Mouse (Mus musculus) hindbrain, embryonic 14.5 days (tissue): ENCODE data around the gene Gm10974. TPM values are rescaled to one million over a fixed set of nuclear protein-coding genes. Genes with fewer than 3 reads are reported as not detected.
A peak's percentile ranks its signal among the peaks of the same experiment; 100 is the strongest.

Experiments
- ATAC-seq: fragments of 200-750 bp; cut with Nextera tagmentation; 2 replicates; pipeline ENCODE4 v1.8.0; 2017; ENCODE audit warnings: moderate number of reproducible peaks, mild to moderate bottlenecking, moderate TSS enrichment, moderate library complexity; ENCODE audit not compliant: low FRiP score
- DNase-seq: peaks from one replicate; pipeline ENCODE4 v3.0.0-alpha.2; 2015; ENCODE audit warnings: low spot score
- H3K27ac ChIP-seq: fragments of 300-500 bp; sonication (generic); 2 replicates; pipeline ENCODE4 v1.5.1; 2014; ENCODE audit warnings: mild to moderate bottlenecking, moderate library complexity
- H3K27me3 ChIP-seq: fragments of 300-500 bp; sonication (generic); 2 replicates; pipeline ENCODE4 v1.6.1; 2014; ENCODE audit warnings: mild to moderate bottlenecking, low read length, mixed read lengths; ENCODE audit not compliant: control insufficient read depth, insufficient read depth
- H3K36me3 ChIP-seq: fragments of 300-500 bp; sonication (generic); replicated peaks from 2 replicates; pipeline ENCODE4 v1.6.1; 2014; ENCODE audit not compliant: control insufficient read depth, insufficient read depth
- H3K4me1 ChIP-seq: fragments of 300-500 bp; sonication (generic); replicated peaks from 2 replicates; pipeline ENCODE4 v1.6.1; 2014; ENCODE audit warnings: antibody characterized with exemption, low read length, mixed read lengths; ENCODE audit not compliant: control insufficient read depth, insufficient read depth
- H3K4me2 ChIP-seq: fragments of 300-500 bp; sonication (generic); replicated peaks from 2 replicates; pipeline ENCODE4 v1.6.1; 2014; ENCODE audit warnings: mild to moderate bottlenecking, moderate library complexity
- H3K4me3 ChIP-seq: fragments of 300-500 bp; sonication (generic); replicated peaks from 2 replicates; pipeline ENCODE4 v1.5.1; 2014; ENCODE audit warnings: mild to moderate bottlenecking, low read length
- H3K9ac ChIP-seq: fragments of 300-500 bp; sonication (generic); 2 replicates; pipeline ENCODE4 v1.6.1; 2014
- H3K9me3 ChIP-seq: fragments of 300-500 bp; sonication (generic); 2 replicates; pipeline ENCODE4 v1.6.1; 2016; ENCODE audit warnings: low read length; ENCODE audit not compliant: control insufficient read depth
- WGBS: fragments of 180-500 bp; shearing (Covaris S2); extraction: QIAGEN DNeasy Blood & Tissue Kit; methylation state at CpG from one replicate; pipeline ENCODE4 v1.1.7; 2014; 5-methylcytosine and 5-hydroxymethylcytosine counted together
- polyA plus RNA-seq: library from polyadenylated mRNA; unstranded; fragments of >200 nt; fragmentation: Nextera tagmentation; extraction: Ambion mirVana; gene quantifications from 2 replicates; pipeline ENCODE4 v1.2.1, GENCODE M21; 2014

Gm10974 gene
- not detected in 2 replicates for polyA plus RNA-seq

DNA sequence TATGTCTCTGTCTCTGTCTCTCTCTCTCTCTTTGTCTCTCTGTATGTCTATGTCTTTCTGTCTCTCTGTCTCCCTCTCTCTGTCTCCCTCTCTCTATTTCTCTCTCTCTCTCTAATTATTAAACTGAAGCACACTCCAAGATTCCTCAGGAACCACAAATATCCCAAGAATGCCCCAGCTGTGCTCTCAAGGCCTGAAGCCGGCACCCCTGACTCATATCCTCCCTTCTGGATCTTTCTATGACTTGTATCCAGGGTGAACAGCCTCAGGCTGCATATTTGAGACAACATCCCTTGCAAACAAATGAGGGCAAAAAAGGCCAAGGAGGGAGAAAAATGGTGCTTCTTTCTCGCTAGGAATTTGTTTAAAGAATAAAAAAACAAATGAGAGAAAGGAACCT lies at the start of gene Gm10974:
TSS of gene Gm10974 (plus strand) at position 2 of the 400 bp plus-strand sequence.
- 75% methylated on average over 2 of the region's 2 CpGs for WGBS
- H3K4me2 ChIP-seq = no peak within 1 kb of the TSS
- H3K9ac ChIP-seq = no peak within 1 kb of the TSS
- 0 out of 2 replicates have a peak, but pooled peaks cover 4% of the 10 kb centered on the region for H3K9me3 ChIP-seq
- DNase-seq (no peak), ATAC-seq (no peak)
- no peaks in the 10 kb centered on the region for H3K36me3 ChIP-seq
- no peak within 1 kb of the TSS for H3K27ac ChIP-seq
- no peaks in the 10 kb centered on the region for H3K27me3 ChIP-seq
- H3K4me3 ChIP-seq = no peak within 1 kb of the TSS
- H3K4me1 ChIP-seq = no peaks in the 10 kb centered on the region

DNA sequence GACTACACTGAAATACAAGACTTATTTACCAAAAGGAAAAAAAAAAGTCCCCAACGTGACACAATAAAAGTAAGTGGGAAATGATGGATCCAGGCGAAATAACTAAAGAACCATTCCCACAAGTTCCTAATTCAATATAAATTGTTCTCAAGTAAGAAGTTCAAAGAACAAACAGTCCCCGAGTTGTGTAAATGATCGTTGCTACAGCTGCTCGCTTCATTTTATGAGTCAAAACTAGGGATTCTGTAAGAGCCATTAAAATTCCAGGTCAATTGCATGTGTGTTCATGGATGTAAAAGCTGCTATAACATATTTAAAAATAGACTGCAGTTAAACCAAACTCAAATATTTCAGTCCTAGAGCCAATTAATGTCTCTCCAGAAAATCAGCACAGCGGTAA lies 47.6 kb upstream of the Gm10974 start:
- Histone ChIP-seq H3K27ac (no peak overlapping the region), H3K27me3 (no peaks in the 10 kb centered on the region), H3K4me1 (peaks cover 7% of the 10 kb centered on the region; the same call in 1 of the 2 replicates), H3K9me3 (0 out of 2 replicates have a peak, but pooled peaks cover 3% of the 10 kb centered on the region), H3K4me2 (no peak overlapping the region), H3K4me3 (no peak overlapping the region), H3K36me3 (no peaks in the 10 kb centered on the region), H3K9ac (no peak overlapping the region)
- ATAC-seq = no peak
- WGBS = 90% methylated on average over 6 of the region's 6 CpGs
- no peak for DNase-seq

DNA sequence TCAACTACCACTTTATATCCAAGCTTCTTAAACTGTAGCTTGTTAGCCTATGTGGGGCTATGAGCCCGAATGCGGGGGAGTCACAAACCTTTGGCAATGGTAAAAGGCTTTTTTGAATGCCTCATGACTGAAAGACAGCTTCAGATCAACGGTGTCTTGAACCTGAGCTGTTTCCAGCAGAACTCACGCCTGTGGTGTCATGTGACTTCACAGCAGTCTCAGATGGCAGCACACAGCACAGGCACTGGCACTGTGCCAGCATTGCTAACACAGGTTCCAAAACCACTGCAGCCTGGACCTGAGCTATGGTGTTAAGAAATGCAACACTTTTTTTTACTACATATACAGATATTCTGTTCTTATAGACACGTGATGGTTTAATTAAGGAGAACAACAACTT lies 44.7 kb upstream of the Gm10974 start:
- DNase-seq = peak; percentile 41
- Histone ChIP-seq H3K4me3 (no peak overlapping the region), H3K27ac (no peak overlapping the region), H3K27me3 (no peaks in the 10 kb centered on the region), H3K9me3 (no peaks in the 10 kb centered on the region), H3K4me2 (no peak overlapping the region), H3K4me1 (peaks cover 10% of the 10 kb centered on the region; the same call in 1 of the 2 replicates), H3K9ac (no peak overlapping the region), H3K36me3 (no peaks in the 10 kb centered on the region)
- WGBS = 50% methylated on average over 5 of the region's 5 CpGs
- no peak; the same call in 1 of the 2 replicates for ATAC-seq

DNA sequence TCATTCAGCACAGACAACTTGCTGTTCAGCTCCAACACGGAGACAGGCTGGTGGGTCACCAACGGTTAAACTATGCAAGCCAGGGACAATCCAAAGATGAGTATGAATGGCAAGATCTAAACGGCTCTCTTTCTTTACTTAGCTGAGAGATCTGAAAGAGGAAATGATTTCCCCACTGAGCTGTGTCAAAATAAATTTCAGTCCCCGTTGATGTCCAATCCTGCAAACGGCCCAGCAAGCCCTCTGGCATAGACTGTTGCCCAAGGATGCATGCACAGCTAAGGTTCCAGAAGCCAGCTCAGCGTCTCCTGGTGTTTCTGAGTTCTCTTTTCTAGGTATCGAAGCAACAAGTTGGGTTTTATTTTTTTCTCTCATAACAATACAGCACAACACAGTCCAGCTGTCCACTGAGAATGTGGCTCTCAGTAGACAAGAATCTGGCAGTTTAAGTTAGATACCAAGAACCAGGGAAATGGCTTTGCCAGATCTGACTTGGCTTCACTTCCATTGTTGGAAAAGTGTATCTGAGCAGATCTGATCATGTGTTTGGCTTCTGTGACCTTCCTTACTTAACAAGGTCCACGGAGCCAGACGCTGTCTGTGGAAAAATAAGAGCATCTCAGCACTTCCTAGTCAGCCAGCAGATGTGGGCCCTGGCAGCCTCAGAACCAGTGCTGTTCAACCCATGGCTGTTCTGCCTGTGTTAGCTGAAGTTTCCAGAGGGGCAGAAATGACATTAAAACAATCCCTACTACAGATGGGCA lies 42.3 kb upstream of the Gm10974 start:
- no peak for DNase-seq
- no peak overlapping the region for H3K4me3 ChIP-seq
- H3K4me1 ChIP-seq = peaks cover 10% of the 10 kb centered on the region; the same call in 1 of the 2 replicates
- H3K27me3 ChIP-seq = no peaks in the 10 kb centered on the region
- no peak overlapping the region for H3K27ac ChIP-seq
- H3K9me3 ChIP-seq = no peaks in the 10 kb centered on the region
- H3K36me3 ChIP-seq = no peaks in the 10 kb centered on the region
- H3K4me2 ChIP-seq = no peak overlapping the region
- no peak for ATAC-seq
- 74% methylated on average over 9 of the region's 9 CpGs for WGBS
- H3K9ac ChIP-seq = no peak overlapping the region

DNA sequence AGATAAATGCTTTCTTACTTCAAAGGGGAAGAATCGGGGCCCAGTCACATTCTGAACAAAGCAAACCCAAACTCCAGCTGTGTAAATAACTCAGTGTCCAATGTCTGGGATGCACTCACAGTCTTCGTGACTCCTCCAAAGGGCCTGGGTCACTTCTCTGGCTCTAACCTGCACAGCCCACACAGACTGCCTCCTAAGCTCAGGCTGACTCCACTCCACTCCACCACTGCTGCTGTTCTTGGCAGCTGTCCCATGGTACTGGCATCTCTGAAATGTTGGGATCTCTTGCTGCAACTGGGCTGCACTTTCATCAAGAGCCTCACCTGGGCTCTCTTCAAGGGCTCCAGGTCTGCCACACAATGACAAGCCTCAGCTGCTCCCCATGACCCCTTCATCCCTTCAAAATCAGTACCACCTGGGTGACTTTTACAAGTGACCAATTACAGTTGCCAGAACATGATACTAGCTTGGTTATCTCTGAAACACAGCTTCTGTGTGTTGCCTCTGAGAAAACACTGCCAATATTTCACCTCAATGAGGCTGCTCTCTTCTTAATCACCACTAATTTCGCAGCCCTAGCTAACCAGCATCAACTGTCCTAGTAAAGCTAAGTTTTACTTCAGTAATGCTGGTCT lies 40.2 kb upstream of the Gm10974 start:
- Histone ChIP-seq H3K27ac (no peak overlapping the region), H3K36me3 (no peaks in the 10 kb centered on the region), H3K27me3 (no peaks in the 10 kb centered on the region), H3K9me3 (no peaks in the 10 kb centered on the region), H3K9ac (no peak overlapping the region), H3K4me1 (peaks cover 10% of the 10 kb centered on the region; the same call in 1 of the 2 replicates), H3K4me2 (no peak overlapping the region), H3K4me3 (no peak overlapping the region)
- no peak for DNase-seq
- ATAC-seq = no peak
- 69% methylated on average over 3 of the region's 3 CpGs for WGBS

DNA sequence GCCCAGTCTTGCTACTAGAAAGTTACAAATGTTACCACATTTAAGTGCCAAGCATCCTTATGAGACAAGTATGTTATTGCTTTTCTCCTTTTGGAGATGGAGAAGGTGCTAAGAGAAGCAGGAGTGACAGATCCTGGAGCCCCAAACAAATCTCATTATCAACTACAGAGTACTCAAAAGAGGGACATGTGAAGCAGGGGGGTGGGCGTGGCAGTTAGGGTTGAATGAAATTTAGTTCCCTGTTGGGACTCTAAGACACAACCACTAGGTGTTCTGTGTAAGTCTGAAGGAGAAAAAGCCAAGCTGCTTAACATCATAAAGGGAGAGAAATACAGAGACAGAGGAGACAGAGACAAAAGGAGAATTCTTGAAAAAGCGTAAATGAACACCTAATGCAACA lies 38.2 kb upstream of the Gm10974 start:
- DNase-seq (no peak), ATAC-seq (no peak)
- H3K27me3 ChIP-seq = no peaks in the 10 kb centered on the region
- no peak overlapping the region for H3K4me3 ChIP-seq
- H3K36me3 ChIP-seq = no peaks in the 10 kb centered on the region
- H3K4me2 ChIP-seq = no peak overlapping the region
- H3K27ac ChIP-seq = no peak overlapping the region
- no peak overlapping the region for H3K9ac ChIP-seq
- no peaks in the 10 kb centered on the region for H3K9me3 ChIP-seq
- 0 out of 2 replicates have a peak, but pooled peaks cover 3% of the 10 kb centered on the region for H3K4me1 ChIP-seq
- WGBS = 57% methylated on average over 2 of the region's 2 CpGs

DNA sequence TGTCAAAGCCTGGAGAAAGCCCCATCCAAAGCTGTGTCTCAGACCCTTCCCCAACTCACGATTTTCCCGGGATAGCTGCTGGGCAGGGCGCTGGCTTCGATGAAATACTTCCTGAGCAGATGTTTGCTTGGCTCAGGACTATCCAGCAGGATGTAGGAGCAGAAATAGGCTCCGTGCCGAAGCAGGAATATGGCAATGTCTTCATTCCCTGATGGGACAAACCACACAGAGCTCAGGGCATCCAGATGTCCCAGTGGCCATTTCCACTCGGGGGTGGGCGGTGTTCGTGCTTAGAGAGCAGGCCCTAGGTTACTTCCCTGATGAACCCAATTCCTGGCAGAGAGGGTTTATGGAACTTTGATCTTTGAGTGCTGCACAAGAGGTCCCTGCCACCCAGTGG lies 35.1 kb upstream of the Gm10974 start:
- no peak overlapping the region for H3K4me3 ChIP-seq
- ATAC-seq (no peak), DNase-seq (no peak)
- 0 out of 2 replicates have a peak, but pooled peaks cover under 1% of the 10 kb centered on the region for H3K4me1 ChIP-seq
- H3K9ac ChIP-seq = no peak overlapping the region
- H3K36me3 ChIP-seq = no peaks in the 10 kb centered on the region
- H3K27ac ChIP-seq = no peak overlapping the region
- no peaks in the 10 kb centered on the region for H3K27me3 ChIP-seq
- no peak overlapping the region for H3K4me2 ChIP-seq
- no peaks in the 10 kb centered on the region for H3K9me3 ChIP-seq
- 92% methylated on average over 9 of the region's 9 CpGs for WGBS

DNA sequence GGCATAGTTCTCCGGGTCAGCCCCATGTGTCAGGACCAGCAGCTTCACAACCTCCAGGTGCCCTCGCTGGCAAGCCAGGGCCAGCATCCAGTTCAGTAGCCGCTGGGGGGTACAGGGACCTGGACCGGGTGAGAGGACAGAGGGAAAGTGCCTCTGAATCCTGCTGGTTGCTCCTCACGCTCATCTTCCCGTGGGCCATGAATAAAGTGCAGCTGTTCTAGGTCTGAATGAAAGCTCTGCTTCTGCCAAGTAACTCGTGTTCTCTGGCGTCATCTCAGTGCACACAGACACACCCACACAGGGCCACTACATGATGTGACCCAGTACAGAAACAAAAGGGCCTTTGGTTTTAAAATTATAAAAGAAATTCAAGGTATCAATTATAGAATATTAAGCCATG lies 33.4 kb upstream of the Gm10974 start:
- 87% methylated on average over 8 of the region's 8 CpGs for WGBS
- H3K9ac ChIP-seq = no peak overlapping the region
- ATAC-seq = no peak
- H3K36me3 ChIP-seq = no peaks in the 10 kb centered on the region
- DNase-seq = no peak
- no peak overlapping the region for H3K27ac ChIP-seq
- no peaks in the 10 kb centered on the region for H3K9me3 ChIP-seq
- no peaks in the 10 kb centered on the region for H3K27me3 ChIP-seq
- H3K4me3 ChIP-seq = no peak overlapping the region
- H3K4me1 ChIP-seq = no peaks in the 10 kb centered on the region
- no peak overlapping the region for H3K4me2 ChIP-seq

DNA sequence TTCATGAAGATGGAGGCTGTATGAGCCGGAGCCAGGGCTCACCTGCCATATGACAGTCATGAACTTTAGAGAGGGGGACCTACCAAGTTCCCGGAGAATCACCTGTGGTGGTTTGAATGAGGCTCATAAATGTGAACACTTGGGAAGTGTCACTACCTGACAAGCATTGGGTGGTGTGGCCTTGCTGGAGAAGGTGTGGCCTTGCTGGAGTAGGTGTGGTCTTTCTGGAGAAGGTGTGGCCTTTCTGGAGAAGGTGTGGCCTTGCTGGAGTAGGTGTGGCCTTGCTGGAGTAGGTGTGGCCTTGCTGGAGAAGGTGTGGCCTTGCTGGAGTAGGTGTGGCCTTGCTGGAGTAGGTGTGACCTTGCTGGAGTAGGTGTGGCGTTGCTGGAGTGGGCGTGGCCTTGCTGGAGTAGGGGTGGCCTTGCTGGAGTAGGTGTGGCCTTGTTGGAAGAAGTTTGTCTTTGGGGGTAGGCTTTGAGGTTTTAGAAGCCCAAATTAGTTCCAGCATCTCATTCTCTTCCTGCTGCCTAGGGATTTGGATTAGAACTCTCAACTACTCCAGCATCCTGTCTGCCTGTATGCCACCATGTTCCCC lies 31.7 kb upstream of the Gm10974 start:
- H3K4me1 ChIP-seq = no peaks in the 10 kb centered on the region
- DNase-seq (no peak), ATAC-seq (no peak)
- H3K9me3 ChIP-seq = no peaks in the 10 kb centered on the region
- H3K9ac ChIP-seq = no peak overlapping the region
- no peak overlapping the region for H3K4me2 ChIP-seq
- no peaks in the 10 kb centered on the region for H3K27me3 ChIP-seq
- H3K27ac ChIP-seq = no peak overlapping the region
- 90% methylated on average over 4 of the region's 4 CpGs for WGBS
- no peaks in the 10 kb centered on the region for H3K36me3 ChIP-seq
- no peak overlapping the region for H3K4me3 ChIP-seq
